Mouse (Mus musculus): ENCODE measurements at regions not wholly inside any gene's neighbourhood (a gene's known extent, or its start where the extent isn't known, plus 50 kb on each side); places are given as distances from the start of the nearest gene placed in this dataset.

DNA sequence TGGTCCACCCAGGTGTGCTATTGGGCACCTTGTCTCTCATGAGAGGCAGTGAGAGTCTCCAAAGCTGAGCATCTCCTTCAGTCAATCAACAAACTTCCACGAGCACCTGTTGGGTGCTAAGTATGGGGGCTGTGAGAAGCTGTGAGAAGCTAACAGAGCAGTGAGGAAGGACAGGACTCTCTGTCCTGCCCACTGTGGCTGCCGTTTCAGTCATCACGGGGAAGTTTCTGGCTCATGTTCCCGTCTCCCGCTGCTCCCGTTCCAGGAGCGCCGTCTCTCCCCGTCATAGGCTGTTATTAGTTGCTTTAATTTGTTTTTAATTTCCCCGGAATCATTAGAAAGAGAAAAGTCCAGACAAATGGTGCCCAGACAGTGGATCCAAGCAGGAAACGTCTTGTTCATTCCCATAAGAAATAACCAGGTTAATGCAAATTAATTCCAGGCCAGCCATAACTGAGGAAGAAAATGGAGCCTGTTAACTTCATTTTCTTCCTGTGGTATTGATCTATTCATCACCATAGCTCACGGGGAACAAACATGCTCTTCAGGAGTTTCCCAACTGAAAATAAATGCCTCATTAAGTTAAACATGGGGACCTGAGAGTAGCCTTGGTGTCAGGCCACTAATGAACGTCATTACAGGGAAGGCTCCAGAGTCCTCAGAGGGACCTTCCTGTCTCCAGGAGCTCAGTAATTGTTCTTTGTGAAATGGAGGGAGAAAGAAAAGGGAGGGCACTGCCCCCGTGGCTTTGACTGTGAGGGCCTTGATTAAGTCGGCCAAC lies 70.3 kb downstream of the Matn1 start:
- DNase-seq (ENCODE audit: low spot score), result no peak

DNA sequence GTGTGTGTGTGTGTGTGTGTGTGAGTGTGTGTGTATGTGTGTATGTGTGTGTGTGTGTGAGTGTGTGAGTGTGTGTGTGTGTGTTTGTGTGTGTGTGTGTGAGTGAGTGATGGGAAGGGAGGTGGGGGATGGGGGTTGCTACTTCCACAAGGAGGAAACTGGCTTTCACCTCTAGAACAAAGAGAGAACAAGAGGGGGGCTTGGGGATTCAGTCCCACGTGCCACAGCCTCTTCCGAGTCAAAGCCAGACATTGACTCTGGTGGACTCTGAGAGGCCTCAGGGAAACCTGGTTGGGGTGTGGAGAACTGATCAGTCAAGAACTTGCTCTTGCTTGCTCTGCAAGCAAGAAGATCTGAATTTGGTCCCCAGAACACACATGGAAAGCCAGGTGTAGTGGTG lies 71.0 kb downstream of the Matn1 start:
- no peak for DNase-seq (ENCODE audit: low spot score)

DNA sequence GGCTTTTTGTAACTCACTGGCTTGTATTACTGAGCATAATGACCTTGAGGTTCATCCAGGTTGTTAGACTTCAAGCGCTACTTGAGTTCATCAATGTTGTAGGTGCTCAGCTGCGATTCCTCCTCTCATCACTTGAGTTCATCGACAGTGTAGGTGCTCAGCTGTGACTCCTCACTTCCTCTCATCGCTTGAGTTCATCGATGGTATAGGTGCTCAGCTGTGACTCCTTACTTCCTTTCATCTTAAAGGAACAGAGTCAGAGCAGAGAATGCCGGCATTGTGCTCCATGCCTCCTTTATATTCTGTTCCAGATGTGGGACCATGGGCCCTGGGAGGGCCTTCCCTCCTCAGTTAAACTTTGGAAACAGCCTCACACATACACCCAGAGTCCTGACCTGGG lies 79.4 kb downstream of the Matn1 start:
- no peak for DNase-seq (ENCODE audit: low spot score)

DNA sequence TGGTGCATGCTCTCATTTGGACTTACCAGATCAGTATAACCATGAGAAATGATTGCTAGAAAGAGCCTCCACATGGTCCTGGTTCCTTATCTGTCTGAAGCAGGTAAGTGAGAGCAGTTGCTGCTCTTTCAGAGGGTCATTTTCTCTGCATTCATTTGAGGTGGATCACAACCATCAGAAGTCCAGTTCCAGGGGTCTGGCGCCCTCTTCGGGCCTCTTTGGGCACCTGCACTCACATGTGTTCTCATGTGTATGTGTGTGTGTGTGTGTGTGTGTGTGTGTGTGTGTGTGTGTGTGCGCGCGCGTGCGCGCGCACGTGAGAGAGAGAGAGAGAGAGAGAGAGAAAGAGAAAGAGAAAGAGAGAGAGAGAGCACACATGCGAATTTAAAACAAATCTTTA lies 92.1 kb downstream of the Matn1 start:
- no peak for DNase-seq (ENCODE audit: low spot score)

DNA sequence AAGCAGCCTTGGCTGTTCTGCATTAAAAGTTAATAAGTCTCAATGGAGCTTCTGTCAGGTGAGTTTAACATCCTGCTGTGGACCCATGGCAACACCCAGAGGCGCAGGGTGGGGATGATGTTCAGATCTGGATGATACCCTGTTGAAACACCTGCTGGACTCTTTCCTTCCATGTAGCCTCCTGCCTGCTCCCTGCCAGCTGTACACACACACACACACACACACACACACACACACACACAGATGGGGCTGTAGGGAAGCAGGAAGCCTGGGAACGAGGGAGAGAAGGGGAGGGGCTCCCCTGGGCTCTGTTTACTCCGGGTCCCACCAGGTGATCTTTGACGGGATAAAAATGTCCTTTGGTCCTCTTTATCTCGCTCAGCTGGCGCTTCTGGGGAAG lies 93.0 kb downstream of the Matn1 start:
- no peak for DNase-seq (ENCODE audit: low spot score)

DNA sequence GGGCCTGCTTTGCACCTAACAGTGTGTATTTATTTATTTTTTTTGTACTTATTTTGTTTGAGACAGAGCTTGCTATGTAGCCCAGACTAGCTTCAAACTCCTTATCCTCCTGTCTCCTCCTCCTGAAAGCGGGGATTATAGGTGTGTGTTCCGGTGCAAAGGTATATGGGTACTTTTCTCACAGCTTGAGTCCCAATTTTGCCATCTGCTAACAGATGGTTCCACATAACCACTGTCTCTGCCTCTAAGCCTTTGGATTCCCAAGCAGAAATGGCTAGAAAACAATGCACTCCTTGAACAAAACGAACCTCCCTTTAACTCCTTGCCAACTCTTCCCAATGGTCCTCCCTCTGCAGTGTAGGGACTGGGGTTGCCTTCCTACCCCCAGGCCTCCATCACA lies 95.5 kb downstream of the Matn1 start:
- no peak for DNase-seq (ENCODE audit: low spot score)

DNA sequence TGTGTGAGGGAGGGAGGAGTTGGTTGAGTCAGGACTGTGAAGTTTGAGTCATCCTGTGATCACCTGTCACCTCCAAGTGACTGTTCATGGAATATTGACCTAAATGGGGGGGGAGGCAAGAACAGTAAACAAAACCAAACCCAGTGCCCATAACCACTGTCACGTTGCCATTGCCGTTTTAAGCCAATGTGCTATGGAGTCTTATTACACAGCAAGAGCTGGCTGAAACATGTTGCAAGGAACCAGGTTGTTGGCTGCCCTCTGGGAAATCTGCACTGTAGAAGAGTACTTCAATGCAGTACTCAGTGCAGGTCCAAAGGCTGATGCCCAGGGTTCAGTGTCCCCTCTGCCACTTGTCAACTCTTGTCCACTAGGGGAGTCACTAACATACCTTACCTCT lies 97.0 kb downstream of the Matn1 start:
- DNase-seq (ENCODE audit: low spot score), result no peak

DNA sequence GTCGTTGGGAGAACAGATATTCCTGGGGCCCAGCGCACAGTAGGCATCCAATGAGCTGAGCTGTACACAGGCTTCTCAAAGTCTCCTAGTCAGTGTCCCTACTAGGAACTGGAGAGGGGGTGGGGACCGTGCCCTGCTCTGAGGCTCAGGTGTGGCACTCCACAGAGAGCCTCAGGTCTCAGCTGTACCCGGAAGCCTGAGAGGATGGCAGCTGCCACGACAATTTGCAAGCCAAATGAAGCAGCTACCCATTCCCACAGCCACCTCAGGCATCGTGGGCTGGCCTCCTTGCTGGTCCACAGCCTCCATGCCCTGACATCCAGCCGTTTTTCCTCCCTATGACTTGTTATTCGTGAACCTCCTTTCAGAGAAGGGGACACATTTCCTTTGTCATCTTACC lies 101.9 kb downstream of the Matn1 start:
- no peak for DNase-seq (ENCODE audit: low spot score)

DNA sequence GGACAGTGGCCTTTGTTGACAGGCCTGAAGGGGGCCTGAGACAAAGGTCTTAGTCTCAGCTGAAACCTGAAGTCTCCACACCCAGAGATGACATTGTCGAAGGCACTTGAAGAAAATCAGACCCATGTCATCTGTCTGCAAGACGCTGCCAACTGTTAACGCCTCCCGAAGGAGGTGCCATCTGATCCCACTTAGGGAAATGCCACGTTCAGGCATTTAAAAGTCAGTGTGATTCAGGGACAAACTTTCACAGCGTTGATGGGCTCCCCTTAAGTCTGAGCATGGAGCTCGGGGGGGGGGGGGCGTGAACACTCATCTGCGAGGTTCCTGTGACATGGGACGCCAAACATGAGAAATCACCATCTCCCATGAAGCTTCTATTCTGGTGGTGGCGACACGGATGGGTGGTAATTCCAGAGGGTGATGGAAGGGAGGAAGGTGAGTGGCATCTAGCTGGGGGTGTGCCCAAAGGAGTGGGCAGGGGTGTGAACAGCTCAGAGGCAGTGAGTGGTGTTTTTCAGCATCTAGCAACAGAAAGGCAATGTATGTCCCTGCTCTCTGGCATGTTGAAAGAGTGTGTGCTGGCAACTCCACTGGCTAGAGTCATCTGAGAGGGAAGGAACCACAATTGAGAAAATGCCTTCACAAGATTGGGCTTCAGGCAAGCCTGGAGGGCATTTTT lies 102.9 kb downstream of the Matn1 start:
- DNase-seq (ENCODE audit: low spot score), result no peak

DNA sequence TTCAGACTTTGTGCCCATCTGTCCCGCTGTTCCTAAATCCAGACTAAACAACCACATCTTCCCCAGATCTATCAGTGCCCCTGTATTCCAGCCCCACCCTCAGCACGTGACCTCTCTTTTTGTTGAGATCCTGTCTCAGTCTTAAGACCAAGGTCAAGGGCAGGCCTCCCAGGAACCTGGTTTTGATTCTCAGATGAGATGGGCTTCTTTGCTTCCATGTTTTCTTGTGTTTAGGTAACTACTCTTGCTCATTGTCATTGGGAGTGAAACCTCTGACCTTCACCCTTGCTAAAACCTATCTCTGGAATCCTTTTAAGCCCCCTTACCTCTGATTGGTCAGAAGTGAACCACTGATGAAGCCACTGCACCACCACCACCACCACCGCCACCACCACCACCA lies 112.1 kb downstream of the Matn1 start:
- no peak for DNase-seq (ENCODE audit: low spot score)

DNA sequence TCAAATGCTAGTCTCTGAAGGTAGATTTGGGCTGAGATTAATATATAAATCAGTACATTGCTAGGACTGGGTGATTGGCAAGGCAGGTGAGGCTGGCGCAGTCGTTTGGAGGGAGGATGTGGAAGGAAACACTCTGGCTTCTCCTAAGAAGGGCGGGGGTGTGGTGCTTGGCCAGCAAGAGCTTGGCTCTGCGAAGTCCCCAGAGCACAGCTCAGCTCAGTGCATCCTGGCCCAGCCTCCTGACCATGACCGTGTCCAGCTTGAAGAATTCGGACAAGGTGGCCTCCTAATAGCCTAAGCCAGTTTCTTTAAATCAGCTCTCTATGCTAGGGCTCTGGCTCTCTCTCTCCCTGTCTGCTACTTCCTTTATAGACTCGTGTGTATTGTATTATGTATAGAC lies 115.4 kb downstream of the Matn1 start:
- no peak for DNase-seq (ENCODE audit: low spot score)

DNA sequence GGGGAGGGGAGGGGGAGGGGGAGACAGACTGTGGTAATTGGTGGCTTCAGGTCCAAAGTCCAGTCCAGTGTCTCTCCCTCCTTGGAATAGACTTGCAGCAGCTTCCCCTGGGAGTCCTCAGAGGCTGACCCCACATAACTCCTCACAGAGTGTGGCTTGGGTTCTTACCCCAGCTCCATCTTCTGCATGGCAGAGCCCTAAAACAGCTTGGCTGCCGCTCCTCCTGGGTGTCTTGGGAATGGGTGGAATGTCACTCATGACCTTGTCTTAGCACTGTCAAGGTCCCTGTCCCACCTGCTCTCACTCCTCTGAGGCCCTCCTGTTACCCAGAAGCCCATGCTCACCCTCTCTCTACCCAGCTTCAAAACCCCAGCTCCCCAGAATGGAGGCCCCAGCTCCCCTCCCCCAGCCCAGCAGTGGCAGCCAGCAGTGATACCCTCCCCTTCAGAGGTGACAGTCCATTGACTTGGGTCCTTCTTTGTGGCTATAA lies 116.1 kb downstream of the Matn1 start:
- DNase-seq (ENCODE audit: low spot score), result no peak

DNA sequence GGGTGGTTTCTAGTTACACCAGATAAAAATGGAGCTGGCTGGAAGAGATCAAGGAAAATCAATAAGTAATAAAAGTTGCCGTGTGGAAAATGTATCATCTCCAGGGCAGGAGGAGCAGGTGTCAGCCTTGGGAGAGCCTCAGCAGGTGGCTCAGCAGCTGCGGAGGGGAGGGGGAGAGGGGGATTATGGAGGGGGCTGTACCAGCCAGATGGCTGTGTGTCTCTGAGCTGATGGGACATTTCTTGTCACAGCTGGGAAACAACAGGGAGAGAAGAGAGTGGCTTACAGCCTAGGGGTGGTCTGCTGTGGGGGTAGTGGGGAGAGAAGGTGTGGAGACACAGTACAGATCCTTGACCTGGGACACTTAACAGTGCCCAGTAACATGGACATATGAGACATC lies 116.5 kb downstream of the Matn1 start:
- no peak for DNase-seq (ENCODE audit: low spot score)

DNA sequence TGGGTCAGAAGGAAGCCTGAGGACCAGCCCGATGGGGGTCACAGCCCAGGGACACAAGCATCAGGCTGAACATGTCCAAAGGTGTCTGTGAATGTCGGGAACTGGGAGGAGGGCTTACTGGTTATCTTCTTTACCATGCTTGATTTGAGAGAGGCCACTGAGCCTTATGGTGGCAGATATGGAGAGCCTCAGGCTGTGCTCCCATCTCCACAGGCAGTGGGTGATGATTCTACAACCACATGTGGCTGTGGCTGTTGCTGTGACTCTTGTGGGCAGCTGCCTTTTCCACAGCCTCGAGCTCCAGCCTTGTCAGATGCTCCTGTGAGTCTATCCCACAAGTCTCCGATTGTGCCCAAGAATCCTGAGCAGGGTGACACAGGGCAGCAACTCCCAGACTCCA lies 118.4 kb downstream of the Matn1 start:
- DNase-seq (ENCODE audit: low spot score), result no peak

DNA sequence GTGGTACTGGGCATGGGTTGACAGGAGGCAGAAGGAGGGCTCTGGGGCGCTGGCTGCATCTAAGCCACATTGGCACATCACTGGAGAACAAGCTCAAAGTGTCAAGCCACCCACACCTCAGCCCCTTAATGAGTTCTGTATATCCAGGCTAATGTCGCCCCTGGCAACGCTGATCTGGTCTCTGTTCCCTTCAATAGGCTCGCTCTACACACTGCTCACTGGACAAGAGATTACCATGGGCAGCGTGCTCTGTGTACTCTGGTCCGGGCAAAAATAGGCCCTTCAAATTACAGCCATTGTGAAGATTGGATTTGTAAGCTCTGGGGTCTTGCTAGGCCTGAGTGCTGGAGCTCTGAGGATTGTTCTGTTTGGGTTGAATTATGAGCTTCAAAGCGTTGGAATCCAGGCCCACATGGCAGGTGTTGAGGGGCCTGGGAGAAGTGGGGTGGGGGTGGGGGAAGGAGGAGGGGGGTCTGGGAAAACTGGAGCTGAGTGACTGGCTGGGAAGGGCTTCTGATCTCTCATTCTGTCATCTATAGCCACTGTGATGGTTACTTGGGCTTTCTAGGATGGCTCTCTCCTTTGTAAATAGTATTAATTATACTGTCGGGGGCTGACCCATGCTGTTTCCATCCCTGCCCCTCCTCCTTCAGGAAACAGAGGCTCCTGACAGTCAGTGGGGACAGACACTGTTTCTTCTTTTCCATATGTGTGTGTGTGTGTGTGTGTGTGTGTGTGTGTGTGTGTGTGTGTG lies 122.2 kb downstream of the Matn1 start:
- DNase-seq (ENCODE audit: low spot score), result no peak

DNA sequence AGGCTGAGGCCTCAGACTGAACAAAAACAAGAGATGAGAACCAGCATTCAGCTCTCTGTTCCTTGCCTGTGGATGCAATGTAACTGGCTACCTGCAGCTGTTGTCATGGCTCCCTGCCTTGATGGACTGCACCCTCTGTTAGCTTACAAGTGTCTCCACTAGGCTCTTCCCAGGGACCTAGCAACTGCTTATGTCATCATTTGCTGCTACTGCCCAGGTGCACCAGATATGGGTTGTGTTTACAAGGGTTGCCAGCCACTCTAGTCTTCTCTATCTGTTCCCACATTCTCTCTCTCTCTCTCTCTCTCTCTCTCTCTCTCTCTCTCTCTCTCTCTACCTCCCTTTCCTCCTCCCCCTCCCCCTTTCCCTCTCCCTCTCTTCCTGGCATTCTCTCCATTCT lies 126.4 kb downstream of the Matn1 start:
- no peak for DNase-seq (ENCODE audit: low spot score)

DNA sequence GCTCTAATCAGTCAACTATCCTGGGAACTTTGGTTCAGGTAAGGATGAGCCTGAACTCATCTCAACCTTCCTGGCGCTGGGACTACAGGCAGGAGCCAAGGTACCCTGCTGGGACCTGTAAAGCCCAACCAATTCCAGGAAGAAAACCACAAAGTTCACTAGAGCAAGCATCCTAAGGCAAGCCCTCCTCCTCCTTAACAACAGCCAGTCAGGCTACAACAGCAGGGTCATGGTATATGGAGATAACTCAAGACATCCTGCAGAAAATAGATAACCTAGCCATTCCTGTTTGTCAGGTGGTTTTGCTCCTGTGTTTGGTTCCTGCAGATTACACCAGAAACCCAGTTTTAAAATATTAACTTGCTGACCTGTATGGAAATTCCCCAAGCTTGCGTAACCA lies 128.4 kb downstream of the Matn1 start:
- DNase-seq (ENCODE audit: low spot score), result no peak

DNA sequence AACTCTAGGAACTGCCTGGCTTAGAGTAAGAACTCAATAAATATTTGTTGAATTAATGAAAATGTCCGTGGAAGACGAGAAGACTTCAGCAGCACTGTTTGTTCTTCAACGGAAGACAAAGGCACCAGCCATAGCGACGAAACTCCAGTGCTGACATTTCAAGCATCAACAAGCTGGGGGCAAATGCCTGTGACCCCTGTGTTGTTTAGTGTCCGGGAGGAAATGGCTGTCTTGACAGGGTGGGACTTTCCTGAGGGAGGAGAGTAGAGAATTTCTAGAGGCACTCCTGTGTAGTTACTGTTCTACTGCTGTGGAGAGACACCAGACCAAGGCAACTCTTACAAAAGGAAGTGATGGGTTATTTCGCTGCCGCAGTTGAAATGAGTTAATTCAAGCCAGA lies 129.2 kb downstream of the Matn1 start:
- DNase-seq (ENCODE audit: low spot score), result no peak

DNA sequence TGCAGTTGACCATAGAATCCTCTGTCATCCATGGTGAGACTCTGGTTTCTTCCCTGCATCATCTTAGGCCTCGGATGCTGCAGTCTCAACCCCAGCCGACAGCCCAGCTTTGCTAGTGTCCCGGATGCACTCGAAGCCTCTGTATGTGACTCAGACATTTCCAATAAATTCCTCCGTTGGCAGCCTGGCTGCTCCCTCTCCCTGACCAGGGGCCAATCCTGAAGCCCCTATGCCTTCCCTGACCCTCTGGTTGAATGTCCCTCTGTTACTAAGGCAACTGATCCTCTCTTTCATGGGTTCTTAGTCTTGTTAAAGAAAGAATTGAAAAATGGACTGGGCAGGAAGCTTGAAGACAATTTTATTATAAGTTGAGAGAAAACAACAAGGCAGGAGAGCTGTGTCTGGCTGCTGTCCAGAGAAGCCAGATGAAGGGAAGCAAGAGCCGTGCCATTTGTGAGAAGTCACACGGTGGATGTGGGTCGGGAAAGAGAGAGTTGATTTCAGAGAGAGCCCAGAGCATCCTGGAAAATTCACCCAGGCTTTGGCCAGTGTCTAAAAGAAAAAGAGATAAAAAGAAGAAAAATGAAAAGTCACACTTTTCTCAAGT lies 131.2 kb downstream of the Matn1 start:
- no peak for DNase-seq (ENCODE audit: low spot score)

DNA sequence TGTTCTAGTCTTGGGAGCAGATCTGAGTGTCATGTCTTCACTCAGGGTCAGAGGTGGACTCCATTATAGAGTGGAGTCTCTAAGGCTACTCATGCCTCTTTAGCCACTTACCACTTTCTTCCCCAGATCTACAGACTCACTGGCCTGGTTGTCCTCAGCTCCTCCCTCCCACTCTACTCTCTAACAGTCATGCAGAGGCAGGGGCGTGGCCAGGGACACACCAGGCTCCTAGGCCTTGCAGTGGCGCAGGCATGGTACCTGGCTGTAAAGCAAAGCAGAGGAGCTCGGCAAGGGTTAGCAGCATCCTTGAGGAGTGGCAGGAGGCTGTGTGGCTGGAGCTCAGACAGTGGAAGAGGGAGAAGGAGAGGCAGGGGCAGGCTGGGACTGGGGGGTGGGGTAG lies 132.4 kb downstream of the Matn1 start:
- DNase-seq (ENCODE audit: low spot score), result no peak

DNA sequence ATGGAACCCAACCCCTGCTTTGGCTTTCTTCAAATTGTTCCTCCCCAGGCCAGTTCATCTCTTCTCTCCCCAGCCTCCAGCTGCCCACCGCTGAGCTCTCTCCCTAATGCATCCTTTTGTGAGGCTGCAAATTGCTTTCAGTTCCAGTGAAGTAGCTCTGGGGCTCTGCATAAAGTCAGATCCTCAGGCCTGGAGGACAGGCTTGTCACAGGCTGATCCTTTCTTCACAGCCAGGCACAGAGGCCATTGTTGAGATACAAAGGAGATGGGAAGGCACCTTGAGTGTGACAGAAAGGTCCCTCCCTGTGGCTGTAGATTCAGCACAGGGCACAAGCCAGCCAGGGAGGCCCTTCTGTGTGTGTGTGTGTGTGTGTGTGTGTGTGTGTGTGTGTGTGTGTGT lies 135.9 kb downstream of the Matn1 start:
- no peak for DNase-seq (ENCODE audit: low spot score)

DNA sequence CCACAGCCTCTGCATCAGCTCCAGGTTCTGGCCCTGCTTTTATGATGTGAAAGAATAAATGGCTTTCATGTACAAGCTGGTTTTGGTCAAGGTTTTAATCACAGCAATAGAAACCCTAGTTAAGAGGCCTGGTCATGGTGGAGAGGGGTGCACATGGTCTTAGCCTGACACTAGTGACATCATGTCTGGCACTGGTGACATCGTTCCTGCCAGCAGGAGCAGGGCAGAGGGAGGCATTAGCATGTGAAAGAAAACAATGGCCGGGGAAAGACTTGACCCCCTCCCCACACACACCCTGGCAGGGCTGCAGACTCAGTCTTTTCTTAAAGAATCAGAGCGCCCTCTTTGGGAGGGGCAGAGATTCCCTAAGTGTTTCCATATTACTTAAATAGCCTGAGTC lies 139.2 kb downstream of the Matn1 start:
- DNase-seq (ENCODE audit: low spot score), result no peak

DNA sequence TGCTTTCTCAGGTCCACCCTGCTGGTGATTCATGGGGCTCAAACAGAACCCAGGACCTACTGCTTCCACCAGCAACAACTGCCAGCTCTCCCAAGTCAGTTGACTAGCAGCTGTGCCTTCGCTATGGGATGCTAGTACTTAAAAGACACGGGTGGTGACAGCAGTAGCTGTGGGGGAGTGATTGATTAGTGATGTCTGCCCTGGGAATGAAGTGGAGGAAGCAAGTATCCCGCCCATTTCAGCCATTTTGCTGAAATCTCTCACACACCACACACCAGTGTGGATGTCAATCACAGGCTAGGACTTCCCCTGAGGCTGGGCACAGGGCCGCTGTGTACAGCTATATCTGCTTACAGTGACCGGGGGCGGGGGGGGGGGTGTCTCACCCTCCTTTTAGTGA lies 153.2 kb downstream of the Matn1 start:
- no peak for DNase-seq (ENCODE audit: low spot score)

All from MN1 (cell line).